Mouse (Mus musculus) lung, adult 2 months (tissue): ENCODE data around the gene Igf2bp2. TPM values are rescaled to one million over a fixed set of nuclear protein-coding genes. Genes with fewer than 3 reads are reported as not detected.

ENCODE experiments used
- DNase-seq: peaks from one replicate; pipeline ENCODE4 v3.0.0; 2022
- H3K4me1 ChIP-seq: fragments of 200-500 bp; 2 replicates; pipeline ENCODE4 v1.6.1; 2011; ENCODE audit warnings: low read length; ENCODE audit not compliant: control insufficient read depth, insufficient read depth
- H3K4me3 ChIP-seq: fragments of 200-500 bp; replicated peaks from 2 replicates; pipeline ENCODE3; 2011; ENCODE audit warnings: low read depth, mild to moderate bottlenecking, control low read depth, low read length; ENCODE audit errors: extremely low read depth
- CTCF ChIP-seq: fragments of 200-500 bp; IDR thresholded peaks from 2 replicates; pipeline ENCODE4 v1.5.1; 2011; ENCODE audit warnings: mild to moderate bottlenecking, low read length, control low read depth; ENCODE audit not compliant: insufficient read depth
- POLR2A ChIP-seq: fragments of 200-500 bp; IDR thresholded peaks from 2 replicates; pipeline ENCODE4 v1.6.1; 2011; ENCODE audit warnings: low read depth, mild to moderate bottlenecking, control low read depth, low read length, borderline replicate concordance; ENCODE audit errors: extremely low read depth
- WGBS: fragments of 180-500 bp; shearing (Covaris S2); methylation state at CpG from one replicate; pipeline ENCODE4 v1.1.7; 2018; 5-methylcytosine and 5-hydroxymethylcytosine counted together
- polyA plus RNA-seq: library from polyadenylated mRNA; depleted of rRNA; stranded (reverse); fragments of >200 nt; gene quantifications from 2 replicates; pipeline ENCODE4 v1.2.3, GENCODE M21; 2012

Gene Igf2bp2
- polyA plus RNA-seq, 1 experiment: 5.0 TPM

- Histone ChIP-seq H3K4me3 (no peak overlapping the region), H3K4me1 (no peaks in the 10 kb centered on the region)
- 72% methylated on average over 12 of the region's 12 CpGs for WGBS
- TF ChIP-seq POLR2A: no peak
- no peak for TF ChIP-seq CTCF
- DNase-seq: no peak
Measured at GRCm38 (mm10) chr16:22080125-22080710, 82.9 kb downstream of the Igf2bp2 start.

- TF ChIP-seq CTCF (no peak), POLR2A (no peak)
- H3K4me1 ChIP-seq: no peaks in the 10 kb centered on the region
- no peak overlapping the region for H3K4me3 ChIP-seq
- peak; percentile 32 for DNase-seq
- WGBS: 38% methylated on average over 4 of the region's 4 CpGs
Measured at GRCm38 (mm10) chr16:22076620-22076941, 86.5 kb downstream of the Igf2bp2 start.

- WGBS: 41% methylated on average over 5 of the region's 5 CpGs
- H3K4me3 ChIP-seq: no peak overlapping the region
- TF ChIP-seq CTCF: no peak
- TF ChIP-seq POLR2A: no peak
- no peaks in the 10 kb centered on the region for H3K4me1 ChIP-seq
- peak; percentile 14 for DNase-seq
Measured at GRCm38 (mm10) chr16:22075829-22076619, 87.1 kb downstream of the Igf2bp2 start.

GRCm38 (mm10) chr16:22075067-22075466, 88.0 kb downstream of the Igf2bp2 start:
- no peak for DNase-seq
- H3K4me3 ChIP-seq: no peak overlapping the region
- H3K4me1 ChIP-seq: no peaks in the 10 kb centered on the region
- 70% methylated on average over 6 of the region's 6 CpGs for WGBS
- TF ChIP-seq POLR2A: no peak
- no peak for TF ChIP-seq CTCF

- DNase-seq: no peak
- TF ChIP-seq CTCF (0 out of 2 replicates have a peak, but pooled peaks have one; percentile 20), POLR2A (no peak)
- Histone ChIP-seq H3K4me1 (no peaks in the 10 kb centered on the region), H3K4me3 (no peak overlapping the region)
- WGBS: 75% methylated on average over 7 of the region's 7 CpGs
Measured at GRCm38 (mm10) chr16:22071361-22071760, 91.7 kb downstream of the Igf2bp2 start.

- no peak for DNase-seq
- Histone ChIP-seq H3K4me3 (no peak overlapping the region), H3K4me1 (no peaks in the 10 kb centered on the region)
- WGBS: 81% methylated on average over 8 of the region's 8 CpGs
- TF ChIP-seq CTCF (no peak), POLR2A (no peak)
Measured at GRCm38 (mm10) chr16:22067406-22067805, 95.7 kb downstream of the Igf2bp2 start.

- no peaks in the 10 kb centered on the region for H3K4me1 ChIP-seq
- no peak for DNase-seq
- no peak overlapping the region for H3K4me3 ChIP-seq
- TF ChIP-seq POLR2A: no peak
- TF ChIP-seq CTCF: no peak
Measured at GRCm38 (mm10) chr16:22065536-22065935, 97.6 kb downstream of the Igf2bp2 start.

- 39% methylated on average over 4 of the region's 4 CpGs for whole genome bisulfite sequencing
- DNase-seq: no peak
- Histone ChIP-seq H3K4me1 (no peaks in the 10 kb centered on the region), H3K4me3 (no peak overlapping the region)
- no peak for TF ChIP-seq CTCF
- no peak for TF ChIP-seq POLR2A
Measured at GRCm38 (mm10) chr16:22062284-22062683, 100.8 kb downstream of the Igf2bp2 start.

GRCm38 (mm10) chr16:22061555-22062160, 101.4 kb downstream of the Igf2bp2 start:
- DNase-seq: no peak
- no peak for TF ChIP-seq CTCF
- no peak for TF ChIP-seq POLR2A
- no peaks in the 10 kb centered on the region for H3K4me1 ChIP-seq
- H3K4me3 ChIP-seq: no peak overlapping the region
- 57% methylated on average over 14 of the region's 14 CpGs for WGBS
